Comparison of ENCODE assay signal across 20 mouse cellular contexts in the genomic region with DNA sequence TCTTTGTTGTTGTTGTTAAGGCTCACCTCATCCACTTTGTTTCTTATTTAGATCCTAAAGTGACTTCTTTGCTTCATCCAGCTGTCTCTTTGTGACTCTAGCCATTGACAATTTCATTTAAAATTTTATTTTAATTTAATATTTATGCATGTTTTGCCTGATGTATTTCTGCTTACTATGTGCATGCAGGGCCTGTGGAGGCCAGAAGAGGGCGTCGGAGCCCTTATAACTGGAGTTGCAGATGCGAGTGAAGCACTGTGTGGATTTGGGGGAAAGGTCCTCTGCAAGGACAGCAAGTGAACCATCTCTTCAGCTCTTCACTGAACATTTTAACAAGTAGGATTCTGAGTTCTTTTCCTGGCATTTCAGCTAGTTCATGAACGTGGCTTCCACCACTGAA.
A peak's percentile ranks its signal among the peaks of the same experiment; 100 is the strongest.
DNase-seq lines count a peak whose midpoint lies in the region; ATAC-seq and TF ChIP-seq lines count a peak whose summit lies in the region.
"Had no signal": no experiment of that assay in that cellular context is flagged by ENCODE, and none has a peak within 500 bp of the region (broad histone marks: within the 10 kb centered on the region; RNA-seq: fewer than 3 reads in every experiment).

No protein-coding gene starts in this region.

- H3K9ac ChIP-seq in midbrain, embryonic 11.5 days (ENCODE audit: low read length), result no peak overlapping the region
- H3K9ac ChIP-seq in midbrain, embryonic 16.5 days (ENCODE audit: low read depth, low read length), result no peak overlapping the region
- H3K9ac ChIP-seq: forebrain, embryonic 15.5 days; heart, embryonic 12.5 days; hindbrain, embryonic 15.5 days had no signal

- no peaks in the 10 kb centered on the region for H3K9me3 ChIP-seq in midbrain, embryonic 11.5 days (ENCODE audit: control insufficient read depth, low read length)
- no peaks in the 10 kb centered on the region for H3K9me3 ChIP-seq in midbrain, embryonic 16.5 days (replicated peaks; ENCODE audit: control insufficient read depth, low read length, poor library complexity, severe bottlenecking)
- H3K9me3 ChIP-seq in E14TG2a.4 (ENCODE audit: low read length), result no peaks in the 10 kb centered on the region
- H3K9me3 ChIP-seq: embryonic facial prominence, embryonic 10.5 days; forebrain, embryonic 10.5 days; forebrain, embryonic 15.5 days; heart, embryonic 12.5 days; hindbrain, embryonic 15.5 days had no signal

- H3K36me3 ChIP-seq in midbrain, embryonic 11.5 days (ENCODE audit: control insufficient read depth, insufficient read depth, low read length), result no peaks in the 10 kb centered on the region
- no peaks in the 10 kb centered on the region for H3K36me3 ChIP-seq in midbrain, embryonic 16.5 days (ENCODE audit: control insufficient read depth, insufficient read depth, low read length)
- H3K36me3 ChIP-seq in E14TG2a.4 (ENCODE audit: insufficient read depth, low read length), result no peaks in the 10 kb centered on the region
- H3K36me3 ChIP-seq: embryonic facial prominence, embryonic 10.5 days; forebrain, embryonic 10.5 days; forebrain, embryonic 15.5 days; heart, embryonic 12.5 days; hindbrain, embryonic 15.5 days had no signal

- no peaks in the 10 kb centered on the region for H3K4me1 ChIP-seq in midbrain, embryonic 11.5 days (ENCODE audit: control insufficient read depth, insufficient read depth, low read length)
- H3K4me1 ChIP-seq in midbrain, embryonic 16.5 days (ENCODE audit: control insufficient read depth, insufficient read depth, low read length), result no peaks in the 10 kb centered on the region
- H3K4me1 ChIP-seq in E14TG2a.4 (replicated peaks; ENCODE audit: low read depth, low read length), result peaks cover 70% of the 10 kb centered on the region
- H3K4me1 ChIP-seq: embryonic facial prominence, embryonic 10.5 days; forebrain, embryonic 15.5 days; heart, embryonic 12.5 days; hindbrain, embryonic 15.5 days had no signal

- DNase-seq in midbrain, embryonic 11.5 days (ENCODE audit: low spot score, missing footprints), result peak; percentile 54
- peak; percentile 49 for DNase-seq in ZHBTc4 (ENCODE audit: low read depth, low spot score)
- no peak for DNase-seq in yolk sac, embryonic 10.5 days (ENCODE audit: low spot score)
- no peak for DNase-seq in adrenal gland, postnatal 25 days
- DNase-seq: adrenal gland, adult 2 months; adrenal gland, postnatal 36 days; cerebellum, adult 18-20 months; cerebellum, postnatal 10 days; gastrocnemius, postnatal 14 days; heart, postnatal 36 days had no signal

- no peak for ATAC-seq in midbrain, embryonic 11.5 days (ENCODE audit: low FRiP score)
- ATAC-seq in midbrain, embryonic 16.5 days, result no peak
- ATAC-seq: forebrain, embryonic 15.5 days; intestine, embryonic 16.5 days; Patski had no signal

- H3K4me3 ChIP-seq in midbrain, embryonic 11.5 days (ENCODE audit: low read depth, low read length), result no peak overlapping the region
- H3K4me3 ChIP-seq in midbrain, embryonic 16.5 days (ENCODE audit: low read depth, low read length), result no peak overlapping the region
- H3K4me3 ChIP-seq in E14TG2a.4 (replicated peaks; ENCODE audit: low read length), result no peak overlapping the region
- H3K4me3 ChIP-seq: embryonic facial prominence, embryonic 10.5 days; erythroblast, embryonic 14.5 days; forebrain, embryonic 10.5 days; forebrain, embryonic 15.5 days; heart, embryonic 12.5 days; hindbrain, embryonic 15.5 days had no signal

- no peaks in the 10 kb centered on the region for H3K27me3 ChIP-seq in midbrain, embryonic 11.5 days (ENCODE audit: control insufficient read depth, insufficient read depth, low read length)
- no peaks in the 10 kb centered on the region for H3K27me3 ChIP-seq in midbrain, embryonic 16.5 days (ENCODE audit: control insufficient read depth, insufficient read depth, low read depth, low read length)
- no peaks in the 10 kb centered on the region for H3K27me3 ChIP-seq in E14TG2a.4 (ENCODE audit: insufficient read depth, low read length)
- H3K27me3 ChIP-seq: forebrain, embryonic 15.5 days; heart, embryonic 12.5 days; hindbrain, embryonic 15.5 days; Patski had no signal

- TF ChIP-seq CTCF in E14TG2a.4 (conservative IDR thresholded peaks at IDR 0.05; ENCODE audit: low read length), result peak; percentile 54

- 53% methylated on average over 4 of the region's 4 CpGs for WGBS in midbrain, embryonic 11.5 days
- 53% methylated on average over 4 of the region's 4 CpGs for WGBS in midbrain, embryonic 16.5 days

- no peak overlapping the region for H3K27ac ChIP-seq in midbrain, embryonic 11.5 days (ENCODE audit: low read depth, low read length)
- no peak overlapping the region for H3K27ac ChIP-seq in midbrain, embryonic 16.5 days (ENCODE audit: low read length)
- H3K27ac ChIP-seq: embryonic facial prominence, embryonic 10.5 days; forebrain, embryonic 10.5 days; forebrain, embryonic 15.5 days; hindbrain, embryonic 15.5 days had no signal

- H3K4me2 ChIP-seq in midbrain, embryonic 11.5 days, result no peak overlapping the region
- H3K4me2 ChIP-seq in midbrain, embryonic 16.5 days (ENCODE audit: low read length), result no peak overlapping the region
- H3K4me2 ChIP-seq: forebrain, embryonic 15.5 days; heart, embryonic 12.5 days; hindbrain, embryonic 15.5 days had no signal

Comparison
In these comparisons a context has a peak if more than half of its experiments do, and no peak if none do; other contexts are left out.
1. DNase-seq: peak in midbrain, embryonic 11.5 days (single experiment) and ZHBTc4 (single experiment); none in yolk sac, embryonic 10.5 days (single experiment) and adrenal gland, postnatal 25 days (single experiment).